Mouse (Mus musculus) thymus, postnatal 0 days (tissue): ENCODE measurements around the gene Tnp1. TPM values are rescaled to one million over a fixed set of nuclear protein-coding genes. Genes with fewer than 3 reads are reported as not detected.

ENCODE experiments used
- DNase-seq: peaks from one replicate; pipeline ENCODE4 v3.0.0-alpha.2; 2015; ENCODE audit warnings: low spot score
- polyA plus RNA-seq: library from polyadenylated mRNA; unstranded; fragments of >200 nt; fragmentation: Nextera tagmentation; extraction: Ambion mirVana; gene quantifications from 2 replicates; pipeline ENCODE4 v1.2.1, GENCODE M21; 2015

The Tnp1 gene
- polyA plus RNA-seq, 1 experiment from 2014 or later, result not detected

DNA sequence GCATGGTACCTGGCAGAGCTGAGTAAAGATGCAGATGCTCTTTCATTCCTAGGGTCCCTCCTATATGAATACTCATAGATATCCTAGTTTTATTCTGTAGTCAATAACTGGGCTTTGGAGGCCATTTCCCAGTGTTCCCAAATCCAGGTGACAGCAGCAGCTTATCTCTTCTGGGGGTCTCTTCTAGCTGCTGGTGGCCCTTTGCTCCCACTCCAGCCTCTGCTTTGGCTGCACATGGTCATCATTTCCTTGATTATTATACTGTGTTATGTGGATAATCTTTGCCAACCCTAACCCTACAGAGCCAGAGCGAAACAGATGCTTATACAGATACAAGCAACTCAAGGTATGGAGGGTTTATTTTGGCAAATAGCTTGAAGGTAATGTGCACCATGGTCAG is 8.9 kb downstream of the Tnp1 start:
- DNase-seq, result no peak

- no peak for DNase-seq
Observed at GRCm38 (mm10) chr1:73004890-73005289, 10.8 kb downstream of the Tnp1 start.

DNA sequence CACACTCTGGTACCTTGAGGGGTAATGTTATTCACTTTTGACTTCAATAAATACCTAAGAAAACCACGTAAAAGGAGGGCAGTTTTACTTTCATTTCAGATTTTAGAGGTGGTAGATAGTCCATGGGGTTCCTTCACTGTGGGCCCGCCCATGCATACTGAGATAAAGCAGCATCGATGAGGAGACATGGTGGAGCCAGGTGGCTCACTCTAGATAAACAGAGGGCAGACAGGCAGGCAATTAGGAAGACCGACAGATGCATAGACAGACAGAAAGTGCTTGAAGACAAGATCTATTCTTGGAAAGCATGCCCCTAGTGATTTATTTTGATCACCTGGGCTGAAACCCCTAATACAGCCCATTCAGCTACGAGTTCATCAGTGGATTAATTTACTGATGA is 13.1 kb downstream of the Tnp1 start:
- DNase-seq, result no peak

DNA sequence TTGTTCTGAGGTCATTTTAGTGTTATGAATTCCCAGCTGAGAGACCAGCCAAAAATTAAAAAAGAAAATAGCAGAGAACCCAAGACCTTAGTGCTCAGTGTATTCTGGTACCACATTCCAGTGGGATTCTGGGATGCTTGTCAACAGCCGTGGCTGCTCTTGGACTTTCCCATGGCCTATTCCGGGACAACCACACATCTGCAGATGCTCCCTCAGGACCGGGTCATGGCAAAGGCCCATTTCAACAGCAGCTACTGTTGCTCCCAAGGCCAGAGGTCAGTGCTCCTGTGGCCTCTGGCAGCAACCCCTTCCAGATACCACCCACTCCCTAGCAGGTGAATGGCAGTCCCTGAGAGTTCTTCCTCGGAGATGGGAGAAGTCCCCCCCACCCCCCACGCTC is 13.7 kb downstream of the Tnp1 start:
- no peak for DNase-seq

DNA sequence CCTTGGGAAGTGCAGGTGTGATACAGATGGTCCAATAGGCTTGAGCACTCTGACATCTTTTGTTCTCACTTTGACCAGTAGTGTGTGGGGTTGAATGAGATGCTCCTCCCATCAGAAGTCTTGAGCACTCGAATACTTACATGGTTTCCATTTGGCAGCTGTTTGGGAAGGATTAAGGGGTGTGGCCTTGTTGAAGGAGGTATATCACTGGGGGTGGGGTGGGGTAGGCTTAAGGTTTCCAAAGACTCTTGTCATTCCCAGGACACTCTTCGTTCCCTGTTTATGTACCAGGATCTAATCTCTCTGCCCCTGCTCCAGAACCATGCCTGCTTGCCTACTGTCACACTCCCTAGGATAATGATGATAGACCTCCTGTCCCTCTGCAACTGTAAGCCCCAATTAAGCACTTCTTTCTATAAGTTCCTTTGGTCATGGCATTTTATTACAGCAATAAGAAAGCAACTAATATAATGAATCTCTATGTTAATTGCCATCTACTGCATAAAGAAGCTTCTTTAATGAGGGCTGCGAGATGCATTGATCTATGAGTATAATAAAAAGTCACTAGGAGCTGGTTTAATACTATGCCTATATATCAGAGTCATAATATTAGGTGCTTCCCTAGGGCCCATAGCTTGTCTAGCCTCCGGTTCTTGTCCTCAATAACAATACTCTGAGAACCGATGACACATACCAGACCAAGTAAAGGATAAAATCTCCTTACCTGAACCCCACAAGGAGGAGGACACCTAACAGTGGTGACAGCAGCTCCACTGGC is 20.8 kb downstream of the Tnp1 start:
- no peak for DNase-seq

GRCm38 (mm10) chr1:72992944-72993464 is 22.7 kb downstream of the Tnp1 start:
- no peak for DNase-seq

- no peak for DNase-seq
Observed at GRCm38 (mm10) chr1:72992209-72992608, 23.5 kb downstream of the Tnp1 start.

DNA sequence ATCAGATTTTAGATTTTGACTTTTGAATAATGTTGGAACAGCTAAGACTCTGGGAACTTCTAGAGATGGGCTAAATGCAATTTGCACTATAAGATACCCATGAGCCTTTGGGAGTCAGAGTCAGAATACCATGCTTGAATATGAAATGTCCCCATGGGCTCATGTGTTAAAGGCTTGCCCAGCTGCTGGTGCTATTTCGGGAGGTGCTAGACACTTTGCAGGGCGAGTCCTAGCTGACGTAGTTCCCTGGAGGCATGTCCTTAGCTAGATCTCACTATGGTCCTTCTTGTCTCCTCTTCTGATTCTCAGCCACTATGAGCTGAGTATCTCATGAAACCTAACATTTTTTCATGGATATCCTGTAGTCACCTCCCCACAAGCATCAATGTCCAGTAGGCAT is 26.8 kb downstream of the Tnp1 start:
- no peak for DNase-seq

- DNase-seq, result no peak
Observed at GRCm38 (mm10) chr1:72986715-72987114, 29.0 kb downstream of the Tnp1 start.

- DNase-seq, result no peak
Observed at GRCm38 (mm10) chr1:72978956-72979355, 36.8 kb downstream of the Tnp1 start.

DNA sequence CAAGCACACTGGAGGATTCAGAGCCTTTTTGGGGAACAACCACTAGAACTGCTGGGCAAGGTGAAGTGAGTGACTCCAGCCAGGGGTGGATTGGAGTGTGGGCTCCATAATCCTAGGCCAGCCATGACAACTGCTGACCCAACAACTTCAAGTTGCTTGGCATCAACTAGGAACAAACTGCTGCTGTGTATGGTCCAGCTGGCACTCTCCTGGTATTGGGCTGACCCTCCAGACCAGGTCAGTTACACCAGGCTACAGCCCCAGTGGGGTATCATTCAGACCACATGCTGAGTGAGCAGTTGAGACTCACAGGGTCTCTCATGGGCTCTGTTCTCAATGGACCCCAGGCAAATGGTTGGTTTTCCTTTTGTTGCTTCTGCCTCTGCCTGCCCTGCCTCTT is 41.5 kb downstream of the Tnp1 start:
- no peak for DNase-seq

DNA sequence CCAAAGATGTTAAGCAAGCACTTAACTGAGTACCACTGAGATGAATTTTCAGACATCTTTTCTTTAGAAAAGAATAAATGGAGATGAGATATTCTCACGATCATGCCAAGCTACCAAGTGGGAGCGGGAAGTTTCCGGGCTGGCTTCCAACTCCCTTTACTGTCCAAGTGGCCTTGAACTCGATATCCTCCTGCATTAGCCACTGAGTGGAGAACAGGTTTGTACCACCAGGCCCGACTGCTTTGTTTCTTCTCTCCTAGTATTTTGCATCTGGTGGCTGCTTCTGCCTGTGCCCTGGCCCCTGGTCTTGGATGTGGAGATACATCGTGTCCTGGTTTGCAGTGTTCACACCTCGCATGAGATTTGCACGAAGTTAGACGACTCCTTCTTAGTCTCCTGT is 45.2 kb downstream of the Tnp1 start:
- DNase-seq, result no peak

DNA sequence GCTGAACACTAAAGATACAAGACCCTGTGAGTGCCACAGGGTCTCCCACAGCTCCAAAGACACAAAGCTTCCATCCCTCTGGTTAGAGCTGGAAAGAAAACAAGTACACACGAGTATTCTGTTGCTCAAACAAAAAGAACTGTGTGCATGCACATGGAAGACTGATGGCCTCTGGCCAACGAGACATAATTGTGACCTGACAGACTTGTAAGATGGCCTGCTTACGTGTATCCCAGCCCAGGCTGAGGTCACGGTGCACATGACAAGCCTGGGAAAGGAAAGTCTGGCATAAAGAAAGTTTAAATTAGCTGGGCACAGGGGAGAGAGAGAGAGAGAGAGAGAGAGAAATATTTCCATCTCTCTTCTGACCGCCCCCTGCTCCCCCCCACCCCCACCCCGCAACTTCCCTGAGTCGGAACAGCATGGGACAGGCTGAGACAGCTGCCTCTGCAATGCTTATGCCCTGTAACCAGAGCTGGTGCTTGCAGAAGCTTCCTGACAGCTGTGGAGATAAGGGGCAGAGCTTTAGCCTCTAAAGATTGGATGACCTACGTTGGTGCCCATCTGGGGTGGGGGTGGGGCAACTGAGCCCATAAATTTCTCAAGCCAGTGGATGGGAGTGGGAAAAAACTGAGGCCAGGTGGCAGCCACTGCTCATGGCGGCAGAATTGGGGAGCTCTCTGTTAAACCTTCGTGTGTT is 46.4 kb downstream of the Tnp1 start:
- DNase-seq, result no peak

DNA sequence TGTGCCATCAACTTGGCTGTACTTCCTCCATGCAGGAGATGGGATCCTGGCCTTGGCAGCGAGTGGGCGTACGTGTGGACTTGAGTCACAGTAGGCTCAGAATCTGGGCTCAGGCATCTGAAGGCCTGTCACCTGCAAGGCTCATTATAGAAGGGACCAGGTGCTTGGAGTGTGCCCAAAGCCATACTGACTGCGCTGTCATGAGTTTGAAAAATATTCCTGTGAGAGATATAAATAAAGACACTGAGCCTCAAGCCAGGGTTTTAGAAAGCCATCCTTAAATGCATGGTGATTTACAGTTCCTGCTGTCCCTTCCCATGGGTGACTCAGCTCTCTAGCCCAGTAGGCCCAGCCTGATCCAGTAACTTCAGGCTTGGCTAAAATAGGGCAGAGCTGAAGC is 49.3 kb downstream of the Tnp1 start:
- DNase-seq, result no peak

Other genes with a start within 250 kb of the Tnp1 start
- gene Igfbp2, start 191.4 kb downstream of the Tnp1 start, polyA plus RNA-seq, result 37.3 and 38.8 TPM in 2 replicates
- gene Igfbp5, start 141.0 kb downstream of the Tnp1 start, polyA plus RNA-seq, result 3.0 and 3.5 TPM in 2 replicates